Mouse (Mus musculus) 3T3-L1 (cell line): Measurements from ENCODE around the gene Xrra1.
A peak's percentile ranks its signal among the peaks of the same experiment; 100 is the strongest.
"Not testable (repeated sequence)": the region's sequence is repeated elsewhere in the genome, so short reads cannot be mapped to it uniquely, and the experiment has no call there.

Source experiments
- DNase-seq: peaks from one replicate; pipeline ENCODE4 v3.0.0-alpha.2; 2015; ENCODE audit warnings: low read depth, low spot score

The Xrra1 gene

DNA sequence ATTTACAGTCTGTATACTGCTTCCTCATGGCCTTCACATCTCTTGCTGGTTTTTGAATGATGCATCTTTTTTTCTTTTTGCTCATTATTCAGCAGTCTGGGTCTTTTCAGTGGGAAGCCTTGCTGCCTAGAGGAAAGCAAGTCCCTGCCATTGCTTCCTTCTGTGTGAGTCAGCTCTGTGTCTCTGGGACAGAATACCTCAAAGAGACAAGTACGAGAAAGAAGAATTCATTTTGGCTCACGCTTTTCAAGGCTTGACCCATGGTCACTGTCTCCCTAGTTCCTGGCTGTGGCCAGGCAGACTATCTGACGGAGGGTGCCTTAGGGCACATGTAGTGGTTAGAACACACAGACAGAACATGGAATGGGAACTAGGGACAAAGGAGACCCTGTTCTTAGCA, 35.1 kb downstream of the Xrra1 start:
- no peak for DNase-seq

DNA sequence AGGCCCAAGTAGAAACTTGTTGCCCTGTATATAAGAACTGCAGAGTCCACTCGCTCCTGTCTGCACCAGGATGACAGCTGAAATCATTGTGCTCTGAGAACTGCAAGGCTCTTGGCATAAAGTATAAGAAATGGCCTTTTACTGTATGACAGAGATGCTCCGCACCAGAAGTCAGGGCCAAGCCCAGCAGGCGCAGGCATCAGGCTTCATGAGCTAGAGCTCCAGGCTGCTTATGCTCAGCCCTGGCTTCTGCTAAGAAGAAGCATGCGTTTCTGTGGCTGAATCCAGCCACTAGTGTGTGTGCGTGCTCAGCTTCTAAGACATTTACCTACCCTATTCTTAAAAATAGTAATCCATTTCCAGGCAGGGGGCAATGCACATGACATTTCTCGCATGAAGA, 35.6 kb downstream of the Xrra1 start:
- DNase-seq, result no peak

DNA sequence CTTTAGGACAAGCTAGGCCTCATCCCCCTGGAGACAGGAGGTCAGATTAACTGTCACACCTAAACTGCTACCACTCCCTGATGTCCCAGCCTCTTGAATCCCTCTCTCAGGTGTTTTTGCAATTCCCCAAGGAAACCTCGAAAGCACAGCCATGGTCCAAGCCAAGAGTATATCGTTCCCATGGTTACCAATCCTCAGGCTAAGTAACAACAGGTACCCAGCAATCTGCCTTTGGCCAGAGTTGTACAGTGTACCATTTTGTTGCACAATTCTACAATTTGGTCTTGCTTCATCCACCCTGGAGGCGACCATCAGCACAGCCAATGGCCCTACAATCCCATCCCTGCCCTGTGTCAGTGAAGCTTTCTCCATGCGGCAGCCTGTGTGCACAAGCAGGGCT, 38.0 kb downstream of the Xrra1 start:
- DNase-seq, result no peak

DNA sequence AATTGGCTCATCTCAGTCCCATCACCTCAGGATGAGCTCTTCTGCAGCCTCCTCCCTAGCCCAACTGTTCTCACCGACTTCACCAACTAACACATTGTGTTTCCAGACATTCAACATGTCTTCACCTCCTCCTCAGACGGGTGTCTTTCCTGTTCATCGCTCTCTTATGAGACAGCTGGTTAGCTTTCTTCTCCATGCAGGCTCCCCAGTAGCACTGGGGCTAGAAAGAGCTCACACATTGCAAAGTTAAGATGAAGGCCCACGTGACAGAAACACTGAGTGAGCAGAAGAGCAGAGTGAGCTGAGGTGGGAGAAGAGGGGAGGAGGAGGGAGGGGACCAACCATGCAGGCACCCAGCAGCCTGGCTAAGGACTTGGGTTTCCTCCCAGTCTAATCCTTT, 43.3 kb downstream of the Xrra1 start:
- no peak for DNase-seq

DNA sequence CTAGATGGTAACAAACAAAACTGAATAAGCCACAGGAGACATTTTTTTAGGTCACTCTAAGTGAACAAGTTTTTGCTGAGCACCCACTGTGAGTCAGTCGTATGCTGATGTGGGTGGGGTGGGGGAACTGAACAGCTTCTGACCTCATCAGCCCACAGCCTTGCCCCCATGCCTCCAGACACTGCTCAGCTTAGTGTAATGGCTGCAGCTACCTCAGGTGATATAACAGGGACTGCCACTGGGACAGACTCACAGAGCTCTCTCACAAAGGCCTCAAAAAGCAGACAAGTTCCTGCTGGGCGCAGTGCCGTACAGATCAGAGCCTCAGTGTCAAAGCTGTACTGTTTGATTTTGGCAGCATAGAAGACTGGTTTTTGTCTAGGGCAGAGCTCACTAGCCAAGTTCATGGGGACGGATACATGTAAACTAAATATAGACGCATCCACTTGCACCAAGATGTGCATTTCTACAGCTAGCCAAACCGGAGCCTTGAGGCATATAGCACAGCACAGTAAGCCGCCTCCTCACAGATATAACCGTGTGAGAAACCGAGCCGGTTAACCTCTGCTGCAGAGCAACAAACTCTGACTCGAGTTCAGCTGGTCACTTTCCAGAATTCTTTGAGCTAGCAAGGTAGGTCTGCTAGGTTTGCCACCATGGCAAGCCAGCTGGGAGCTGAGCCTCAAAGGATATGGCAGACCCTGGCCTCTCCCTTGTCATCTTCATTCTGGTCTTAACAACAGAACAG, 44.2 kb downstream of the Xrra1 start:
- DNase-seq, result no peak

DNA sequence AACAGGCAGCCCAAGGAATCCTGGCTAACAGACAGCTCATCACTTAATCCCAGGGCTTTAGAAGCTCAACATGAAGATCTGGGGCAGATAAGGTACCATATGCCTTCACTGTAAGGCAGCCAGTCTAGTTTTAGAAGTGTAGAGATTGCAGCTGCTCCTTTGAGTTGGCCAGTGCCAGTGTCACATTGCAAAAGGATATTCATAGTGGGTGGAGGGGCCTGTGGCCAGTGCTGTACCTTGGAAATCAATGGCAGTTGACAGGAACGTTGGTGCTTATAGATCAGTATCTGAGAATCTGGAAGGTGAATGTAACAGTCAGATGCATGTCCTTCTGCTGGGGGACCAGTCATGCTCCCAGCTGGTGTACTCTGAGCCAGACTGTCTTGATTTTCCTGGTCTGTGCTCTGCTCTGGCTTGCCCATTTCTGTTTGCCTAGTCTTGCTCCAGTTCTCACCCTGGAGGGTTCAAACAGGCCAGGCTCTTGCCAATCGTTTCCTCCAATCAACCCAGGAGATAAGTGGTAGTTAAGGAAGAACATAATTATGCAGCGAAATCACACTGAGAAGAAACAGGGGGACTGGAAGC, 45.6 kb downstream of the Xrra1 start:
- no peak for DNase-seq

DNA sequence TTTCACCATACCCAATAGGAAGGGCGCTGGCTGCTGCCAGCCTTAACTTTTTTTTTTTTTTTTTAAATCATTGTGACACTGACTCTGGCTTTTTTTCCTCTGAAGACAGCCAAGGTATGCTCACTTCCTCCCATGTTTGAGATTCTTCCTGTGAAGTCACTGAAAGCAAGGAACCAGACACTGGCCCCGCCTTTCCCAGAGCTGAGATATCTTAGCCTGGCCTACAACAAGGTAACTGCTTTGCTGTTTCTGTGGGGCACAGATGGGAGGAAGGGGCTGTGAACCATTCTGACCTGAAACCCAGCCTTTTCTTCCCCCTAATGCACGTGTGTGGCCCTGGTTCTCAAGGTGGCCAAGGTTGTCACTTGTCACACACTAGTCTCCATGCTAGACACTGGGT, 47.4 kb downstream of the Xrra1 start:
- DNase-seq, result no peak

DNA sequence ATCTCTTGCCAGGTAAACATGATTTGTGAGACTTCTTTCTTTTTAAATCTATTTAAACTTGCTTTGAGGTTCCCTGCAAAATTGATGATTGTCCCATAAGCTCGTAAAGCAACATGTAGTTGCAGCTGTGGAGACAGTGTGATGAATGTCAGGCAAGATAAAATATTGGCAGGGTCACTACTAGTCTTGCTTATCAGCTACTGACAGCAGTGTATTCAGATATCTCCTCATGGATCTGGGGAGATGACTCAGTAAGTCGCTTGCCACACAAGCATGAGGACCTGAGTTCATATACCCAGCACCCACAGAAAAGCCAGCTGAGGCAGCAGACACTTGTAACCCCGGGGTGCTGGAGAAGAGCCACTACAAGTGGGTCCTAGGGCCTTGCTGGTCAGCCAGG, 48.5 kb downstream of the Xrra1 start:
- DNase-seq, result no peak

DNA sequence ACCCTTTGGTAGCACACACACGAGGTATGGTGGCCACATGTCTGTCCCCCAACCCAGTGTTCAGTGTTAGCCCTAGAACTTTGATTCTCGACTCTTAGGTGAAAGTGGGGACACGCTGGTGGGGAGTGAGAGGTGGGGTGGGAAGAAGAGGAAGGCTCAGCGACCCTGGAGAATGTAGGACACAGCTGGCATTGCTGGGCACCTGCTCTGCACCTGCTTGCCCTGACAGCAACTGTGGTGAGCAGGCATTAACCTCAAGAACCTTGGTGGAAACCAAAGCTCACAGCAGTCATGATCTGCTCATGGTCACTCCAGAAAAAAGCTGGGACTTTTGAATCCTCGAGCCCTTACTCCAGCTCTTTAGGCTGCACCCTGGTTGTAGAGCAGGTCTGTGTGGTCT, 52.1 kb downstream of the Xrra1 start:
- no peak for DNase-seq

DNA sequence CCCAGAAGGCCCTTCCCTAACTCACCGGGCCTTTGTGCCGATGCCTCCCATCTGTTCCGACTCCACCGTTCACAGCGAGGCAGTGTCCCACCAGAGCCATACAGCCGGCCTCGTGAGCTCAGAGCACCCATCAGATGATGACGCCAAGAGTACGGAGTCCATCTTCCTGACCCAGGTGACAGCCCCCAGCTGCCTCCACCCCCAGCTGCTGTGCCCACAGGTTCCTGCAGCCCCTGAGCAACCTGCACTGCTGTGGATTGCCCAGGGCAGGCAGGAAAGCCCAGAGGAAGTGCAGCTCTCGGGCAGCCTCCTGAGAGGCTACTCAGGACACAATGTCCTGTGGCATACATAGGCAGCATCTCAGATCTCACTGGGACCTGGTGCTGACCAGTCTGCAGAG, 55.4 kb downstream of the Xrra1 start:
- no peak for DNase-seq

DNA sequence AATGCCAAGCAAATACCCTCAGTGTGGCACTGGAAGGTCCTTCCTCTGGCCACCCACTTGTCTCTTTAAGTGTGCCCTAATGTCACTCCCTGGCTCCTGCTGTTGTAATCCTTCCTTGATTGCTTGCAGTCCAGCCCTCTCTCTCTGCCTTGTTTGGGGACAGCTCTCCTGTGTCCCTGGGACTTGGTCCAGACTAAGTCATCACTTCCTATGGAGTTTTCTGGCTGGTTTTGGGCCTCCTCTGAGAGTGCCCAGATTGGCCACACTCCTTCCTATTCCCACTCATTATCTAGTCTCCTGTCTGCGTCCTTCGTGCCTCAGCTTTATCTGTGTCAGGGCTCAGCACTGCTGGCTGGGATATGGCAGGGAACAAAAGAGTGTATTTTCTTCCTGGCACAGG, 56.6 kb downstream of the Xrra1 start:
- no peak for DNase-seq

DNA sequence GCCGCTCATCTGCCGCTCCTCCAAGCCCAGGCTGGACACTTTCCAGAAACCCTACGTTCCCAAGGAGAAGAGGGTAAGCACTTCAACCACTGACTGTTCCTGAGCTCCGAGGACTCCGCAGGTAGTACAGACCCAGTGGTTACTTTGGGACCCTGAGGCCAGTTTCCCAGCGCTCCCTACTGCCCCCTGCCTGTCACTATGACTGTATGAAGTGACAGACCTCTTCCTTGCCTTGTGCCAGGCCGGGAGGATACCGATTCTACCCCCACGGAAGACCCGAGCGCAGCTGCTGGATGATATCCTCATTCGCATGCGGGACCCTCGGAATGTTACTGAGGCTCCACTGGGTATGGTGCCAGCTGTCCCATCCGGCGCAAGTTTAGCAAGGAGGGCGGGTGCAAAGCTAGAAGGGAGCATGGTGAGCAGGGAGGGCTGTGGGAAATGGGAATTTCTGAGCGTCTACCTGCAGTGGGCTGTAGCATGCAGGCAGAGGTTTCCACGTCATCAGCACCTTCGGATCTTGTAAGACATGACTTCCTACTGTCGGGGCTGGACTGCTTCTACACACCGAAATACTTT, 57.9 kb downstream of the Xrra1 start:
- DNase-seq, result peak; percentile 6

DNA sequence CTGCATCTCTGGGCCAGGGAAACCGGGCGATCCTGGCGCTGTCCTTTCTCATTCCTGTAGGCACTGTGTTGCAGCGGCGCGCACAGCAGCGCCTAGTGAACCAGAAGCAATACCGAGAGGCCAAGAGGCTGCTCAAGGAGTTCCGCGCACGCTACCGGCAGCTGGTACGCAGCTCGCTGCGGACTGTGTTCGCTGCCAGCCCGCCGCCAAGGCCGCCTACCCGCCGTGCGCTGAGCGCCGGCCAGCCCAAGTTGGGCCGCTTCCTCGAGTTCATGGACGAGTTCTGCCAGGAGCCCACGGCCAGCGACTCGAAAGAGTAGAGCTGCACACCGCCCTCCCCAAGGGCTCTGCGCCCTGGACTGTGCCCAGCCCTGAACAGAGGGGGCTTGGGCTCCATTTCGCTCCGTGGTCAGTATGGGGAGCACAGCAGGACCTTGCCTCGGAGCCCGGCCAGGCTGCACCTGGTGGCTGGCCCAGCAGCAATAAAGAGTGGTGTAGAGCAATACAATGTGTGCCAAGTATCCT, 58.5 kb downstream of the Xrra1 start:
- DNase-seq, result no peak

DNA sequence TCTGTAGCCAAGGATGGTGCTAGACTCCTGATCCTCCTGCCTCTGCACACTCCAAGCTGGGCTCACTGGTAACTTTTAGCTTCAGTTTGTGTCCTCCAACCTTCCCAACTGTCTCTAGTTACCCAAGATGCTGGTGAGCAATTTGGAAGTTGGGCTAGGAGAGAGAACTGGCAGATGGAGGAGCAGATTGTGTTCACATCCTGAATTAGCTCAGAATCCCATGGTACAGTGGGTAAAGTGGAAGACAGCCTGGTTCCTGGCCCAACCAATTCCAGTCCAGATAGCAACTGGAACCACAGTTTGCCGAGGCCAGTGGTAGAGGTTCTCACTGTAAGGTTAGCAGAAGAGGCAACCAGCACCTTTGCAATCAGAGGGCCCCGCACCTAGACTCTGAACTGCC, 60.2 kb downstream of the Xrra1 start:
- no peak for DNase-seq

DNA sequence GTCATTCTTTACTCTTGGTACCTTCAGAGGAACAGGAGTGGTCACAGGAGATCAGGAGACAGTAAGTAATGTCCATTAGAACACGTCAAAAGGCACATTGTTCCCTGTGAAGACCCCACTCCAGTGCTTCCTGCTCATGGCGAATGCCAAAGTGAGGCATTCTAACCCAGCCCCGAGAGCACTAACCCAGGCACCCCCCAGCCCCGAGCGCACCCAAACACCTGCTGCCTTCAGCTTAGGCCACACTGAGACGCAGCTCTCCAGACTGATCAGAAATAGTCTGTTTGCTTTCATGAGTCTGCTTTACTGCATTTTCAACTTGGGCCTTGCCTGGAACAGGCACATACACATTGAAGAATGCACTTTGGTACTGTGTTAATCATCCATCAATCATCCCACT, 61.1 kb downstream of the Xrra1 start:
- no peak for DNase-seq

DNA sequence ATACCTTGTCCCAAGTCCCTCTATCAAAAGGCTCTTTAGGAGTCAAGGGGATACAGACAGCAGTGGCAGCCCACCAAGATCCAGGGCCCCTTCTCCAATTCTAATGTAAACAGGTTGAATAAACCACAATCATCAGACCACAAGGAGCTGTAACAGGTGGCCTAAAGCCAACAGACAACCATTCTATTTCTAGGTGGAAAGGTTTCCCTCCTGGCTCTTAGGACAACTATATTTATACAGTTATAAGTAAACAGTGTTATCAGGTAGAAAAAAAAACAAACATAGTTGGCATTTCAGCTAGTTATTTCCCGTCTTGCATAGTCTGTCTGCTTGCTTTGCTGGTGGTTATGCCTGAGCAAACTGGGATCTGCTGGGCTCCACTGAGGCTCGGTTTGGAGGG, 61.5 kb downstream of the Xrra1 start:
- no peak for DNase-seq

DNA sequence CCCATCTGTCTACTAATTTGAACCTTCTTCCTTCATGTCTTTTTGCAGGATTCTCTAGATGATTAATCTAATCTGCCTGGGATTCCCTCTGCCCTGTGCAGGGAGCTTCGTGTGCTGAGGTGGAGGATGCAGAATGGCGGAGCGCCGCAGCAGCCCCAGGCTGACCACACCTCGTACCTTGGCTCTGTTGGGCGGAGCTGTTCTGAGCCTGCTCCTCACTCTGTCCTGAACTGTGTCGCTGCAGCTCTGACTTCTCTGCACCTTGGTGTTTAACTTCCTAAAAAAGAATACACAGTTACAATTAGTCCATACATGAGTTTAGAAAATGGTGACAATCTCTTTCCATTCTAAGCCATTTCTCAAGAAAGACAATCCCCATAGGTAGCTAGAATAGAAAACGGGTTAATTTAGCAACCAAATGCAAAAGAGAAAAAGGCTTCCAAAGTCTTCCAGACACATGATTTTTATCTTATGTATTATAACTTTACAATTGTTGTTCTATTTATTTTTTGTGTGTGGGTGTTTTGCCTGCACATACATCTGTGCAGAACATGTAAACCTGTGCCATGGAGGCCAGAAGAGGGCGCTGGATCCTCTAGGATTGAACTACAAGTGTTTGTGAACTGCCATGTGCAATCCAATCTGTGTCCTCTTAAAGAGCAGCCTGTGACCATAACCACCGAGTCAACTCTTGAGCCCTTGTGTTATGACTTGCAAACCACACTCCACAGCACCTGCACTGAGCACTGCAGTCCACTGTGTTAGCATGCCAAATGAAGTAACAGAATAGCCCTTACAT, 68.2 kb downstream of the Xrra1 start:
- peak; percentile 52 for DNase-seq

DNA sequence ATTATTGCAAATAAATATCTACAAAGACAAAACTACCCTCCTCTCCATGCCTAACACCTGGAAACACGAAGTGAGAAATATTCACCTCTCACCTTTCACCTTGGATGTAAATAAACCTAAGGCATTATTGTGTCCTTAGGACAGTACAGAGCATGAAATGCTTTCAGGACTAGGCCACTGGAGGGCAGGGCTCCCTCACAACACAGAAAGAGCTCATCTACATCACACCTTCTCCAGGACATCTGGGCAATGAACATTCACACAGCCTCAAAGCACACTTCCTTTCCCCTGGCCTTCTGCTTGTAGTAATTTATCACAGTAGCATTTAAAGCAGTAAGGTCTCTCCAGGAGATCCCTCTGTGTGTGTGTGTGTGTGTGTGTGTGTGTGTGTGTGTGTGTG, 76.8 kb downstream of the Xrra1 start:
- no peak for DNase-seq

DNA sequence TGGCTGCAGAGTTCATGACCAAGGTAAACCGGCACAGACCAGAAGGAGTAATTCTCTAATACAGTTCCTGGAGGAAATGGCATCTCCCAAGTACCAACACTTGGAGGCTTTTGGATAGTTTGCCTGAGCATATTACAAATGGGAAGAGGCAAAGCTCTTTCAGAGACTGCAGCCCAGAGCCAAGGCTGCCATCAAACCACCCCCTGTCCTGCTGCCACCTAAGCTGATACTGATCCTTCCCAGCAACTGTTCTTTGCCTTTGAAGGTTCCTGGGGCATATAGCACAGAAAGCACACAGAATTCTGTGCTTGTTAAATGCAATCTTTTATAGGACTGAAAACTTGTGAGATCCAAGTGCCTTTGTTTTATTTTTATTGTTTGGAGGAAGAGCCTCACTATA, 81.8 kb downstream of the Xrra1 start:
- DNase-seq, result no peak

DNA sequence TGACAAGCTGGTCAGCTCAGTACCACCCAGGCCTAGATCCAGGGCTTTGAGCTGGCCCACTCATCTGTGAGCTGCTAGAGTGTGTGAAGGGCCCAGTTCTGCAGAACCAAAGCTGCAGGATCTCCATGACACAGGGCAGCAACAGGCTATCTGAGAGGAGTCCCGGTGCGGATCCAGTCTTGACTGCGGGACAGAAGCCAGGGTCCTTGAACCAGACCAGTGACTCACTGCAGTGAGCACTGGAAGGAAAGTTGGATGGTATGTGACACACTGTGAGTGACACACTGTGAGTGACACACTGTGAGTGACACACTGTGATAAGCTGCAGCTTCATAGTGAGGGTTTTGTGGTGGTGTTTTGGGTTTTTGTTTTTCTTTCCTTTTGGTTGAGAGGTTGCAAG, 85.6 kb downstream of the Xrra1 start:
- DNase-seq, result no peak

DNA sequence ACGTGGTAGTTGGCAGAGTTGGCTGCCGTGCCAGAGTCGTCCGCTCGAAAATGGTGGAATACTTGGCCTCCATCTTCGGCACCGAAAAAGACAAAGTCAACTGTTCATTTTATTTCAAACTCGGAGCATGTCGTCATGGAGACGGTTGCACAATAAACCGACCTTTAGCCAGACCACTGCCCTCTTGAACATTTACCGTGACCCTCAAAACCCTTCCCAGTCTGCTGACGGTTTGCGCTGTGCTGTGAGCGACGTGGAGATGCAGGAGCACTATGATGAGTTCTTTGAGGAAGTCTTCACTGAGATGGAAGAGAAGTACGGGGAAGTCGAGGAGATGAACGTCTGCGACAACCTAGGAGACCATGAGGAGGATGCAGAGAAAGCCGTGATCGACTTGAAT, 86.1 kb downstream of the Xrra1 start:
- not testable (repeated sequence) for DNase-seq

DNA sequence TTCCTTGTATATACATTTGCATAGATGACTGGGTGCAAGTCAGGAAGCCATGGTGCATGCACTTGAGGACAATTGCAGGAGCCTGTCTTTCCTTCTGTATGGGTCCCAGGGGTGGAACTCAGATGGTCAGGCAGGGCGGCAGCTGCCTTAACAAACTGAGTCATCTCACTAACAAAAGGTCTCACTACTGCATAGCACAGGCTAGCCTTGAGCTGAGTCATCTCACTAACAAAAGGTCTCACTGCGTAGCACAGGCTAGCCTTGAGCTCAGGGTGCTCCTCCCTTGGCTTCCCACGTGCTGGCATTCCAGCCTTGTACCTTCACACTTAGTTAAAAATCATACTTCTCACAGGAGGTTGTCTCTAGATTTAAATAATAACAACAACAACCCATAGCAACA, 87.0 kb downstream of the Xrra1 start:
- DNase-seq, result no peak
